Mouse (Mus musculus): ENCODE data around the gene Cyren.
A peak's percentile ranks its signal among the peaks of the same experiment; 100 is the strongest.

Gene Cyren

DNA sequence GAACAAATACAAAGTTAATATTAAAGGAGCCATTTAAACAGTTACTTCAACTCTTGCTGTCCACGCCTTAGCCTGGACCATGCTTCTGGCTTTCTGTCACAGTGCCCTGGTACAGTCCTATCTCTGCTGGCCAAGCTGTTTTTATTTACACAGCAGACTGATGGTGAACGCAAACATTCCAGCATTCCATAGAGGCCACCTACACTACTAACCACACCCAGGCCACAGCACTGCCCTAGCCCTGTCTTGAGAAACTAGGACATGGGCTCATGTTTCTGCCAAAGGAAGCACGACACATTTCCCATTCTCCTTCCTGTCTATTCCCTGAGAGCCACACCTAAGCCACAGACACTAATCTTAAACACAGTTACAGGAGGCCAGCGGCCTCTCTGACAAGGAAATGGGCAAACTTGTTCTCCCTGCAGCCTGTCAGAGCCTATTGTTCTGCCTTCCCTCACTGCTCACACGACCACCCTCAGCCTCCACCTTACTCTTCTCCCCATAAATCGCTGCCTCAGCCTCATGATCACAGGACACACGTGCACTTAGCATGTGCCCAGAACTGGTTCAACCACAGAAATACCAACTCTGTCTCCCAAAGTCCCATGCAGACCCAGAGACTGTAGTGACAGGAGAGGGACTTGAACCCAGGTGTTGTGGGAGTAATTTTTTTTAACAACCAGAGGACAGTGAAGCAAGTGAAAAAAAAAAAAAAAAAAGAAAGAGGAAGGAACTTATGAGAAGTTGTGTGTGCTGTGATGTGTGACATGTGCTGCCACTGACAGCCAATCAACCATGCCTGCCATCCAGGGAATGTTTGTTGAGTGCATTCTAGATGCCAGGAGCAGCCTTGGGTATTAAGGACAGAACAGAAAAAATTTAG, 11.9 kb downstream of the Cyren start:
- DNase-seq = peak; percentile 58

DNA sequence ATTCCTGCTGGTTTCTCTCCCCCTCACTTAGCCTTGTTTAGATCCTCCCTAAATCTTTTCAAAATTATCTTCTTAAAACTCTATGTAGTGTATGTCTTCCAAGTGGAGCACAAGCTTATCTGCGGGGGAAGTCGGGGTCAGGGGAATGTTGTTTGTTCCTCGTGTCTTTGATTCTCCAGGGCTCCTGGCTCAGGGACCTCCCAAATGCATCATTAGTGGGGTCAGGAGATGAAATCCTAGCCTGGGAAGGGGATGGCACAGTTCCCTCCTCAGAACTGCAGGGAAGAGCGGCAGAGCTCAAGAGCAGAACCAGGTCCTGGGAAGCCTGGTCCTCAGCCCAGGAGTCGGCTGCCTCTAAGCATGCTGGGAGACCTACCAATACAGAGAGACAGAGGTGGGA, 12.6 kb downstream of the Cyren start:
- DNase-seq = peak; percentile 55

DNA sequence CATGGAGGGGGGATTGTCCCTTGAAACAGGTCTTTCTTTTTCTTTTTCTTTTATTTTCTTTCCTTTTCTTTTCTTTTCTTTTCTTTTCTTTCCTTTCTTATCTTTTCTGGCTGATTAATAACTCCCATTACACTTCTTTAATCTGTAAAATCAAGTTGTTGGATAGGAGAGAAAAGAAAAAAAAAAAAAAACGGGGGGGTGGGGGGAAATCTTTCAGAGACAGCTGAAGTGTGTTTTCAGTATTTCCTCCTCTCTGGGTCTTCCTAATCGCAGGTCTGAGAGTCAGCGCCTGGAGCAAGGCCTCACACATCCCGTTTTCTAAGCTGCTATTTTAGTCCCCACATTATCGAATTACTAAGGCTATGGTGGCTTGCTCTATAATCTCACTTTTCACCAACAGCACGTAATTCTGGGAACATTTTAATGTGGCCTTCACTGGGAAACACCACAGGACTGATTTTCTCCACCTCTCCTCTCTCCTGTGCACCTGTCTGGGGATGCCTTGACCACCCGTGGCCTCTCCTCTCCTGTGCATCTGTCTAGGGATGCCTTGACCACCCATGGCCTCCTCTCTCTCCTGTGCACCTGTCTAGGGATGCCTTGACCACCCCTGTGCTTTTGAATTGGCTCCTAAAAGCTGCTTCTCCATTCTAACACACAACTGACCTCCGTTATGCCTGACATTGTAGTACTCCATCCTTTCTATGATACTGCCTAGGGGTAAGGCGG, 13.9 kb downstream of the Cyren start:
- DNase-seq = peak; percentile 16

DNA sequence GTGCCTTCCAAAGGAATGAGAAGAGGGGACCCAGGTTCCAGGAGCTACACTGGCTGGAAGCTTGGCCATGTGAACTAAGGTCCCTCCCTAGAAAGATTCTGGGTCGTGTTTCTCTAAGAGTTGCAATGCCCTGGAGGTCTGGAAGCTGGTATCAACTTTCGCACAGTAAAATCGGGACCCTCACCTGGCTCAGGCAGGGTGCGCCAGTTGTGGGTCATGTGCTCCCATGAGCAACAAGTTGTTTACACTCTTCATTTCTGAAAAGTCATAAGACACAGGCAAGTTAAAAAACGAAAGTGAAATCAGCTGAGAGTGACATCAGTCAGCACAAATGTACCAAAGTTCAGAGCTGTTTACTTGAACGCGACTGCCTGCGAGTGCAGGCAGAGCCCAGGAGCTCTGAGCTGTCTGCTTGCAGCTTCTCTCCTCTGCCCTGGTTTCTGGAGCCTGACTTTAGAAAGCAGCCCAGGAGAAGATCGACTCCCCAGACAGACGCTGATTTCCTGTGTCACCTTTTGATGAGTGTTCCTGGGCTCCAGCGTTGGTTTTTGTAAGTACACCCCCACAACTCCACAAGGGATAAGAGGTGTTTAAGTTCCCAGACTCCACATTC, 15.0 kb downstream of the Cyren start, which contains the start of gene Tmem140:
Gene Tmem140, plus strand, starts transcription at position 356 of the 613 bp plus-strand sequence.
- peak; percentile 74 for DNase-seq

DNA sequence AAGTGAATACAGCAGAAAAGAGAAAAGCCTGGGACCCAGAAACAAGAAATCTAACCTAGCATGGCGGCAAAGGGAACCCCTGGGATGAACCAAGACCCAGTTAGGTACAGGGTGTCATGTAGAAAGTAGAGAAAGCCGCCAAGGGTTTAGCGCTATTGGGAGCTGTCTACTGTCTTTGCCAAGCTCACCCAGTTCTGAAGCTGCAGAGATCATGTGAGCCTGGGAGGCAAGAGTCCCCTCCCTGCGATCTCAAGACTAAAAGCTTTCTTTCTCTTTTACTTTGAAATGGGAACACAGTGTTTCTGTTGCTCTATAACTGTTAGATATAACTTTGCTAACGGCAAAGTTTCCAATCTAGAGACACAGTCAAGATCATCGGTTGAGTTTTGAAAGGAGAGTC, 15.5 kb downstream of the Cyren start:
- DNase-seq = peak; percentile 51

DNA sequence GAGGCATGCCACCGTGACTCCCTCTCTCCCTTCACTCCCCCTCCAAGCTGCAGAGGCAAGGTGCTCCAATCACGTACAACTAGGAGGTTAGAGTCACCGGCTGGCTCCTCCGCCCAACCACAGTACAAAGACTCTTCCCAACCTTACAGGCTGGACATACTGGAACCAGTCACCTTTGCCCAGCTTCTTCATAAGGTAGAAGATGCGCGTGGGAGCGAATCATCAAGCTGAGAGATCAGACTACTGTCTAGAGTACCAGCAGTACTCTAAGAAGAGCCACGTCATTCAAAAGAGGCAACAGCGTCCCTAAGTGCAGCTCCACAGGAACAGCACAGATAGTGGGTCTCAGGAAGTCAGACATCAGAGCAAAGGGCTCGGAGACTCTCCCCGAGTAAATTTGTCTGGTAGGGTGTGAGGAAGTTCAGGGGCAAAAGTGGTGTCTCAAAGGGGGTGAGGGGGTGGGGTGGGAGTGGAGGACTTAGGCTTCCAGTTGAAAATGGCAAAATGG, 16.3 kb downstream of the Cyren start:
- DNase-seq = no peak

DNA sequence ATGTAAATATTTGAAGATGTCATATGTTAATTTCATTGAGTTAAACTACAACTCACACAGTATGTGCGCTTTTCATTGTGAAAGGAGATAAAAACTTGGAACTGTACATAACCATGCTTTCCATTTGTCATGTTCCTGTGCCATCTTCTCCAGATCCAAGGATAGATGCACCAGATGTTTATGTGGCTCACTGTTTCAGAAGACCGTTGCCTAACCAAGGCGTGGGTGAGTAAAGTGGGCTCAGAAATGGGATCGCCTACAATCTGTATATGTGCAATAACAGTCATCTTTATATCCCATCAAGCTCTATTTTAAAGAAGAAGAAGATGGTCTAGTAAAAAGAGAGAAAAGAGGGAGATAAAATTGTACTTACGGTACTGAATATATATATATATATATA, 45.5 kb downstream of the Cyren start:
- DNase-seq = no peak

DNA sequence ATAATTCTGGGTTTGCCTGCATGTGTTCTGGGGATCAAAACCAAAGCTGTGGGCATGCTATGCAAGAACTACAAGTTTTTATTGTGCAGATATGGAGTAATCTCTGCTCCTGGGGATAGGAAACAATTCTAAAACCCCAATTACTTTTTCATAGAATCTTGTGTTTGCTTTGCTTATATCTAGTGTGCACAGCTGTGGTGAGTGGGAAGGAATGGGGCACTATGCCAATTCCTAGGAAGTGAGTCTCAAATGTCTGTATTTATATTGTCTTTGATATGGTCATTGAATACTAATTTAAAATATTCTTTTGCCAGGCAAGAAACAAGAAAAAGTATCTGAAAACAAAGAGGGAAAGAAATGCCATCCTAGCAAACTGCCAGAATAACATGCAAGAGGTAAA, 53.5 kb downstream of the Cyren start:
- DNase-seq = no peak
